Mouse (Mus musculus) ovary, postnatal 36 days (tissue): Measurements from ENCODE around the gene Slc32a1.

Source experiments
- DNase-seq: peaks from one replicate; pipeline ENCODE4 v3.0.0; 2022; ENCODE audit warnings: low spot score, mixed read lengths

The Slc32a1 gene

GRCm38 (mm10) chr2:158612671-158613250 is 2.2 kb downstream of the Slc32a1 start:
- DNase-seq, result no peak

- peak; percentile 48 for DNase-seq
Measured at GRCm38 (mm10) chr2:158613541-158614417, 3.2 kb downstream of the Slc32a1 start.

- DNase-seq, result no peak
Measured at GRCm38 (mm10) chr2:158614418-158614955, 3.9 kb downstream of the Slc32a1 start.

- no peak for DNase-seq
Measured at GRCm38 (mm10) chr2:158615161-158615680, 4.7 kb downstream of the Slc32a1 start.

- no peak for DNase-seq
Measured at GRCm38 (mm10) chr2:158615702-158616101, 5.1 kb downstream of the Slc32a1 start.

GRCm38 (mm10) chr2:158616296-158616695 is 5.7 kb downstream of the Slc32a1 start:
- DNase-seq, result no peak

GRCm38 (mm10) chr2:158616790-158617189 is 6.2 kb downstream of the Slc32a1 start:
- no peak for DNase-seq

- DNase-seq, result peak; percentile 90
Measured at GRCm38 (mm10) chr2:158624718-158625222, 14.2 kb downstream of the Slc32a1 start, which contains the start of gene Actr5. Actr5 (plus strand) TSS chr2:158624888.

GRCm38 (mm10) chr2:158625231-158625630 is 14.7 kb downstream of the Slc32a1 start:
- no peak for DNase-seq

- no peak for DNase-seq
Measured at GRCm38 (mm10) chr2:158625697-158626096, 15.1 kb downstream of the Slc32a1 start.

- no peak for DNase-seq
Measured at GRCm38 (mm10) chr2:158628858-158629257, 18.3 kb downstream of the Slc32a1 start.

GRCm38 (mm10) chr2:158629414-158629813 is 18.8 kb downstream of the Slc32a1 start:
- no peak for DNase-seq

- no peak for DNase-seq
Measured at GRCm38 (mm10) chr2:158631873-158632272, 21.3 kb downstream of the Slc32a1 start.

GRCm38 (mm10) chr2:158641869-158642268 is 31.3 kb downstream of the Slc32a1 start:
- peak; percentile 53 for DNase-seq

GRCm38 (mm10) chr2:158642587-158642986 is 32.0 kb downstream of the Slc32a1 start:
- DNase-seq, result no peak

- DNase-seq, result no peak
Measured at GRCm38 (mm10) chr2:158643791-158644190, 33.2 kb downstream of the Slc32a1 start.

- no peak for DNase-seq
Measured at GRCm38 (mm10) chr2:158651159-158651908, 40.8 kb downstream of the Slc32a1 start.

GRCm38 (mm10) chr2:158652985-158653384 is 42.4 kb downstream of the Slc32a1 start:
- DNase-seq, result peak; percentile 65

GRCm38 (mm10) chr2:158654717-158655116 is 44.1 kb downstream of the Slc32a1 start:
- DNase-seq, result no peak

GRCm38 (mm10) chr2:158655806-158656205 is 45.2 kb downstream of the Slc32a1 start:
- DNase-seq, result no peak

- DNase-seq, result peak; percentile 41
Measured at GRCm38 (mm10) chr2:158658822-158659221, 48.3 kb downstream of the Slc32a1 start.

GRCm38 (mm10) chr2:158659346-158659745 is 48.8 kb downstream of the Slc32a1 start:
- DNase-seq, result no peak
